Mouse (Mus musculus): ENCODE data around the gene Dnah7a. TPM values are rescaled to one million over a fixed set of nuclear protein-coding genes. Genes with fewer than 3 reads are reported as not detected.
"Not testable (repeated sequence)": the region's sequence is repeated elsewhere in the genome, so short reads cannot be mapped to it uniquely, and the experiment has no call there.

Gene Dnah7a
- polyA plus RNA-seq (2012; ENCODE audit: insufficient read depth, insufficient read length, low replicate concordance, missing spikeins): not detected in 2 replicates

- 14% methylated on average over 42 of the region's 42 CpGs for WGBS
- Histone ChIP-seq H3K27ac (ENCODE audit: insufficient read depth, low read depth, low read length) (no peak within 1 kb of the TSS), H3K4me3 (ENCODE audit: insufficient read depth, low read depth, low read length) (peak within 1 kb of the TSS; percentile 61), H3K4me1 (ENCODE audit: control insufficient read depth, insufficient read depth, low read length) (peaks cover 6% of the 10 kb centered on the region)
- TF ChIP-seq CTCF (IDR thresholded peaks at IDR 0.05; ENCODE audit: insufficient read depth, low read depth, low read length) (0 out of 2 replicates have a peak, but pooled peaks have one; percentile 44), POLR2A (IDR thresholded peaks at IDR 0.05; ENCODE audit: insufficient read depth, low read depth, low read length) (no peak)
Observed at GRCm38 (mm10) chr1:53706431-53707361, at the start of gene Dnah7a. TSS of gene Dnah7a (minus strand) at chr1:53706784.

DNA sequence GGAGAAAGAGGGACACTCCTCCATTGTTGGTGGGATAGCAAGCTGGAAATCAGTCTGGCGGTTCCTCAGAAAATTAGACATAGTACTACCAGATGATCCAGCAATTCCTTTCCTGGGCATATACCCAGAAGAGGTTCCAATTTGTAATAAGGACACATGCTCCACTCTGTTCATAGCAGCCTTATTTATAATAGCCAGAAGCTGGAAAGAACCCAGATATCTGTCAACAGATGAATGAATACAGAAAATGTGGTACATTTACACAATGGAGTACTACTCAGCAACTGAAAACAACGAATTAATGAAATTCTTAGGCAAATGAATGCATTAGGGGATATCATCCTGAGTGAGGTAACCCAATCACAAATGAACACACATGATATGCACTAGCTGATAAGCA is 46.9 kb upstream of the Dnah7a start:
- H3K27ac ChIP-seq (ENCODE audit: insufficient read depth, low read depth, low read length); H3K4me1 ChIP-seq (ENCODE audit: control insufficient read depth, insufficient read depth, low read length); H3K4me3 ChIP-seq (ENCODE audit: insufficient read depth, low read depth, low read length): not testable (repeated sequence)
- WGBS: 66% methylated on average over 2 of the region's 2 CpGs

DNA sequence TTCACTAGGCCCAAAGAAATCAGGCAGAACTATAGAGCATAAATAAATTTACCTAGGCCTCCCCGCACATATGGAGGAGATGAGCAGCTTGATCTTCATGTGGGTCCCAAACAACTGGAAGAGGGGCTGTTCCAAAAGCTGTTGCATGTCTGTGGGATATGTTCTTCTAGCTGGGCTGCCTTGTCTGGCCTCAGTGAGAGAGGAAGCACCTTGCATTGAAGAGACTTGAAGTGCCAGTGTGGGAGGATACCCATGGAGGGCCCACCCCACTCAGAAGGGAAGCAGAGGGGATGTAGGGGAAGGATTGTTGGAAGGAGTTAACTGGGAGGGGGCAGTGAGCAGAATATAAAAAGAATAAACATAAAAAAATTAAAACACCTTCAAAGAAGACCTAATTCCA is 44.6 kb upstream of the Dnah7a start:
- WGBS: 97% methylated on average over 1 of the region's 1 CpGs
- no peak overlapping the region for H3K4me3 ChIP-seq (ENCODE audit: insufficient read depth, low read depth, low read length)
- no peak overlapping the region for H3K27ac ChIP-seq (ENCODE audit: insufficient read depth, low read depth, low read length)
- H3K4me1 ChIP-seq (ENCODE audit: control insufficient read depth, insufficient read depth, low read length): no peaks in the 10 kb centered on the region
- TF ChIP-seq CTCF (IDR thresholded peaks at IDR 0.05; ENCODE audit: insufficient read depth, low read depth, low read length): no peak
- no peak for TF ChIP-seq POLR2A (IDR thresholded peaks at IDR 0.05; ENCODE audit: insufficient read depth, low read depth, low read length)

- H3K4me1 ChIP-seq (ENCODE audit: control insufficient read depth, insufficient read depth, low read length); H3K4me3 ChIP-seq (ENCODE audit: insufficient read depth, low read depth, low read length); H3K27ac ChIP-seq (ENCODE audit: insufficient read depth, low read depth, low read length): not testable (repeated sequence)
- WGBS: 89% methylated on average over 7 of the region's 7 CpGs
Observed at GRCm38 (mm10) chr1:53750697-53751096, 44.1 kb upstream of the Dnah7a start.

DNA sequence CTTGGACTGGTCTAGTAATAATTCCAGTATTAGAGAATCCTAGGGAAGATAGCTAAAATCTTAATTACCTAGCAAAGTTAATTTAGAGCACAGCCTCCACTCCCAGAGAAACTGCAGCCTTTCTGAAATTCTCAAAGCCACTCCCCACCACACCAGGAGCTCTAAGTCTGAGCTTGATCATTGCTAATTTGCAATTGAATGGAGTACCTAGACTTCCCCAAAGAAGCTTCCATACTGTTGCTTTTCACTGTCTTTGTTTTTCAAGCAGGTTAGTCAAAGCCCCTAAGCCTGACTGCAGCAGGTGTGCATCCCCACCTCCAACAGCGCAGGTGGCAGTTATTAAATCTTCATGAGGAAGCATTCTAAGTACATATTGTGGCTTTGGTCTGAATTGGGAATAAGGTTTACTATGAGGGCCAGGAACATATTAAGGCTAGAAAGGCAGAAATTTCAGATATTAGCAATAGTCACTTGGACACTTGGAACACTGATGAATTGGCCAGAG is 43.3 kb upstream of the Dnah7a start:
- 86% methylated on average over 1 of the region's 1 CpGs for WGBS
- H3K4me3 ChIP-seq (ENCODE audit: insufficient read depth, low read depth, low read length); H3K27ac ChIP-seq (ENCODE audit: insufficient read depth, low read depth, low read length); H3K4me1 ChIP-seq (ENCODE audit: control insufficient read depth, insufficient read depth, low read length): not testable (repeated sequence)

DNA sequence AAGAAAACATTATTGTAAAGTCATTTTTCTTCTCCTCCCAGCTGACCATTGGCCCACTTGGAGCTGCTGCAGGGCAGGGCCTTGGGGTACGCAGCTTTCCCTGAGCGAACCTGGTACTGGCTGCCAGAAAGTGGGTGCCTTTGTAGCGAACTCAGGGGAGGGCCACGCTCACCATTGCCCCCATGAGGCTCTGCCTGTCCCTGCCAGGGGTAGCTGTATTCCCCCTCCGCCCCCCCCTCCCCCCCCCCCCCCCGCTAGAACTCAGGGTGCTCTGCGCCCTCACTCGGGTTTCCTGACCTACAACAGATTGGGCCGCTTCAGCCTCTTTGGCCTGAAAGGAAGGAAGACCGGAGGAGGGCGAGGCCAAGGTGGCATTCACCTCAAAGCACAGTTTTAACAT is 42.0 kb upstream of the Dnah7a start:
- H3K4me3 ChIP-seq (ENCODE audit: insufficient read depth, low read depth, low read length): no peak overlapping the region
- 38% methylated on average over 10 of the region's 11 CpGs for WGBS
- no peak overlapping the region for H3K27ac ChIP-seq (ENCODE audit: insufficient read depth, low read depth, low read length)
- H3K4me1 ChIP-seq (ENCODE audit: control insufficient read depth, insufficient read depth, low read length): no peaks in the 10 kb centered on the region
- TF ChIP-seq CTCF (IDR thresholded peaks at IDR 0.05; ENCODE audit: insufficient read depth, low read depth, low read length): no peak
- no peak for TF ChIP-seq POLR2A (IDR thresholded peaks at IDR 0.05; ENCODE audit: insufficient read depth, low read depth, low read length)

DNA sequence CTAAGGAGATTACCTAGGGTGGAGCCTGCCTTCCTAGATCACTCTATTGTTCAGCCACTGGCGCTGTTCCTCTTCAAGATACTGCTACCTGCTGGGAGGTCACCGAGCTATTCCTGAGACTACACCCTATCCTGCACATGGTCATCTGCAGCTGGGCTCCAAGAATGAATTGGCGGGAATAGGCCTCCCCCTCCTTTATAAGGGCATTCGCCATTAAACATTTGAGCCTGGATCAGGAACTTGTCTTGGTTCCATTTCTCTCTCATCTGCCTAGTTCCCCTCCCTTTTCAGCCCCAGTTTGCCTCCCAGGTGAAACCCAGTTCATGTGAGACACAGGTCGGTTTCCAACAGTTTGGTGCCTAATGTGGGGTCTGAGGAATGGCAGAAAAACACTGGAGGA is 39.4 kb upstream of the Dnah7a start:
- Histone ChIP-seq H3K4me3 (ENCODE audit: insufficient read depth, low read depth, low read length) (no peak overlapping the region), H3K4me1 (ENCODE audit: control insufficient read depth, insufficient read depth, low read length) (no peaks in the 10 kb centered on the region), H3K27ac (ENCODE audit: insufficient read depth, low read depth, low read length) (no peak overlapping the region)
- WGBS: 79% methylated on average over 5 of the region's 5 CpGs
- TF ChIP-seq CTCF (IDR thresholded peaks at IDR 0.05; ENCODE audit: insufficient read depth, low read depth, low read length): no peak
- no peak for TF ChIP-seq POLR2A (IDR thresholded peaks at IDR 0.05; ENCODE audit: insufficient read depth, low read depth, low read length)

- Histone ChIP-seq H3K27ac (ENCODE audit: insufficient read depth, low read depth, low read length) (no peak overlapping the region), H3K4me1 (ENCODE audit: control insufficient read depth, insufficient read depth, low read length) (no peaks in the 10 kb centered on the region), H3K4me3 (ENCODE audit: insufficient read depth, low read depth, low read length) (no peak overlapping the region)
- TF ChIP-seq CTCF (IDR thresholded peaks at IDR 0.05; ENCODE audit: insufficient read depth, low read depth, low read length) (no peak), POLR2A (IDR thresholded peaks at IDR 0.05; ENCODE audit: insufficient read depth, low read depth, low read length) (no peak)
- 93% methylated on average over 3 of the region's 3 CpGs for WGBS
Observed at GRCm38 (mm10) chr1:53741742-53742458, 35.3 kb upstream of the Dnah7a start.

GRCm38 (mm10) chr1:53740777-53741336 is 34.3 kb upstream of the Dnah7a start:
- H3K27ac ChIP-seq (ENCODE audit: insufficient read depth, low read depth, low read length): no peak overlapping the region
- TF ChIP-seq POLR2A (IDR thresholded peaks at IDR 0.05; ENCODE audit: insufficient read depth, low read depth, low read length) (no peak), CTCF (IDR thresholded peaks at IDR 0.05; ENCODE audit: insufficient read depth, low read depth, low read length) (no peak)
- WGBS: 27% methylated on average over 4 of the region's 4 CpGs
- H3K4me3 ChIP-seq (ENCODE audit: insufficient read depth, low read depth, low read length): no peak overlapping the region
- H3K4me1 ChIP-seq (ENCODE audit: control insufficient read depth, insufficient read depth, low read length): no peaks in the 10 kb centered on the region

DNA sequence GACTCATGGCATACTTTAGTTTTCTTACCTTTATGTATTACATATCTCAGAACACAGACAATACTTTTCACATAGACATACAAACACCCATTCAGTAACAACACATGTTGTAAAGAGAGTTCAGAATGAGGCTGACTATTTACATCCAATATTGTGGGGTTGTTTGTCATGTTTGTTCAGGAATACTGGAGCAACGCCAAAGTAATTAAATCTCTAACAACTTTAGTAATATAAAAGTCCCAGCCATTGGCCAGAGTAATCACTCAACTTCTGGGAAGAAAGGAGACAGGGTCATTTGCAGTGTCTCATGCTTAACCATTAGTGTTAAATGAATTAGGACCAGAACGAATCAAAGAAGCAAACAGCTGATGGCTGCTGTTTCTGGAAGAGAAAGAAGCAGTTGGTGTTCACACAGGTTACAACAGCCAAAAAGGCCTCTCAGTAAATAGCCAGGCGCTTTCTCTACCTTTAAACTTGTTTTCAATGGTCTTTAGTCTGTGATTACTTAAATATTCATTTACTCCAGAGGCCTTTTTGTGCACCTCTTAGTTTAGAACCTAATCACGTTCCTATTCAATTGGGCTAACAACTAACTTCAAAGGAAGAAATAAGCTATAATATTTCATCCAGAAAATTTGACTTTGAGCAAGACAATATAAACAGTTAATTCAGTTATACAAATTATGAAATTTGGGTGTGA is 33.6 kb upstream of the Dnah7a start:
- 32% methylated on average over 3 of the region's 4 CpGs for WGBS
- not testable (repeated sequence) for H3K4me1 ChIP-seq (ENCODE audit: control insufficient read depth, insufficient read depth, low read length); H3K27ac ChIP-seq (ENCODE audit: insufficient read depth, low read depth, low read length); H3K4me3 ChIP-seq (ENCODE audit: insufficient read depth, low read depth, low read length)
